Mouse (Mus musculus): ENCODE data around the gene Tcaf1.

The Tcaf1 gene

GRCm38 (mm10) chr6:42709291-42710211 lies at the start of gene Tcaf1:
Gene Tcaf1 (minus strand): TSS chr6:42710088.
- peak; percentile 76 for DNase-seq (ENCODE audit: low spot score)

- DNase-seq (ENCODE audit: low spot score), result no peak
These were observed 46.2 kb upstream of the Tcaf1 start, which contains the start of gene Olfr38 for GRCm38 (mm10) chr6:42756104-42756503. Gene Olfr38 (plus strand): TSS chr6:42756404.

GRCm38 (mm10) chr6:42747846-42748245 lies 38.0 kb upstream of the Tcaf1 start:
- no peak for DNase-seq (ENCODE audit: low spot score)

GRCm38 (mm10) chr6:42742303-42742702 lies 32.4 kb upstream of the Tcaf1 start:
- no peak for DNase-seq (ENCODE audit: low spot score)

- no peak for DNase-seq (ENCODE audit: low spot score)
These were observed 29.2 kb upstream of the Tcaf1 start, which contains the start of gene Olfr453 for GRCm38 (mm10) chr6:42739071-42739470. Gene Olfr453 (plus strand): TSS chr6:42739371.

GRCm38 (mm10) chr6:42717973-42718372 lies 8.1 kb upstream of the Tcaf1 start:
- no peak for DNase-seq (ENCODE audit: low spot score)

- no peak for DNase-seq (ENCODE audit: low spot score)
These were observed 4.8 kb upstream of the Tcaf1 start for GRCm38 (mm10) chr6:42714668-42715067.

- DNase-seq (ENCODE audit: low spot score), result peak; percentile 83
These were observed 17.2 kb downstream of the Tcaf1 start for GRCm38 (mm10) chr6:42692517-42693190.

GRCm38 (mm10) chr6:42692154-42692516 lies 17.8 kb downstream of the Tcaf1 start:
- DNase-seq (ENCODE audit: low spot score), result peak; percentile 84

- DNase-seq (ENCODE audit: low spot score), result no peak
These were observed 20.1 kb downstream of the Tcaf1 start for GRCm38 (mm10) chr6:42689761-42690160.

- no peak for DNase-seq (ENCODE audit: low spot score)
These were observed 22.0 kb downstream of the Tcaf1 start for GRCm38 (mm10) chr6:42687907-42688306.

- DNase-seq (ENCODE audit: low spot score), result no peak
These were observed 29.8 kb downstream of the Tcaf1 start for GRCm38 (mm10) chr6:42680077-42680476.

- no peak for DNase-seq (ENCODE audit: low spot score)
These were observed 33.9 kb downstream of the Tcaf1 start for GRCm38 (mm10) chr6:42676011-42676410.

- DNase-seq (ENCODE audit: low spot score), result no peak
These were observed 38.1 kb downstream of the Tcaf1 start for GRCm38 (mm10) chr6:42671767-42672166.

- no peak for DNase-seq (ENCODE audit: low spot score)
These were observed 42.2 kb downstream of the Tcaf1 start for GRCm38 (mm10) chr6:42667722-42668121.

GRCm38 (mm10) chr6:42661739-42662138 lies 48.1 kb downstream of the Tcaf1 start:
- no peak for DNase-seq (ENCODE audit: low spot score)

- peak; percentile 92 for DNase-seq (ENCODE audit: low spot score)
These were observed 64.9 kb downstream of the Tcaf1 start, which contains the start of gene Tcaf2 for GRCm38 (mm10) chr6:42644912-42645549. Gene Tcaf2 (minus strand): TSS chr6:42645254.

- DNase-seq (ENCODE audit: low spot score), result no peak
These were observed 75.5 kb downstream of the Tcaf1 start for GRCm38 (mm10) chr6:42634393-42634792.

GRCm38 (mm10) chr6:42631395-42631794 lies 78.5 kb downstream of the Tcaf1 start:
- DNase-seq (ENCODE audit: low spot score), result no peak
